Mouse (Mus musculus): Measurements from ENCODE around the gene Itgb5. TPM values are rescaled to one million over a fixed set of nuclear protein-coding genes. Genes with fewer than 3 reads are reported as not detected.
A peak's percentile ranks its signal among the peaks of the same experiment; 100 is the strongest.

Gene Itgb5
- polyA plus RNA-seq (2017; shearing (Covaris generic)), result 1 to 10 TPM in 1 of 2 experiments, under 1 TPM in 1; 0.47 to 1.2 TPM

DNA sequence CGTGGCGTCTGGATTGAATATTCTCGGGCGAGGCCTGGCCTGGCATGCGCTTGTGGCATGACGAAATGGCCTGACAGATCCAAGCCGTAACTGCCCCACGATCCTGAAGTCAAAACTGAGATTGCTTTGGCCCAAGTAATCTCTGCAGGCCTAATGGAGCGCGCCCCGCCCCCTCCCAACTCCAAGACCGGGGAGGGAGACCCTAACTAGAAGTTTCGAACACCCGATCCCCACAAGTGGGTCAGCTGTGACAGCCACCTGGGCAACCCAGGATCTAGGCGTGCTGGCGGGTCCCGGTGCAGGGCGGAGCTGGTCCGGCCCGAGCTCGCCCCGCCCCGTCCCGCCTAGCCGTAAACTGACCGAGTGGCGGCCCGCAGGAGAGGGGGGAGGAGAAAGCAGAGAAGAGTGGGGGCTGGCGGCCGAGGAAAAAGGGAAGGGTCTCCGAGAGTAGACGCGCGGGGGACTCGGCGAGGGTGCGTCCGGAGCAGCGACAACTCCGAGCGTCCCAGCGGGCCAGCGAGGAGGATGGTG is at the start of gene Itgb5:
Gene Itgb5, plus strand, starts transcription at position 365 of the 531 bp plus-strand sequence.
- ATAC-seq, result no peak

DNA sequence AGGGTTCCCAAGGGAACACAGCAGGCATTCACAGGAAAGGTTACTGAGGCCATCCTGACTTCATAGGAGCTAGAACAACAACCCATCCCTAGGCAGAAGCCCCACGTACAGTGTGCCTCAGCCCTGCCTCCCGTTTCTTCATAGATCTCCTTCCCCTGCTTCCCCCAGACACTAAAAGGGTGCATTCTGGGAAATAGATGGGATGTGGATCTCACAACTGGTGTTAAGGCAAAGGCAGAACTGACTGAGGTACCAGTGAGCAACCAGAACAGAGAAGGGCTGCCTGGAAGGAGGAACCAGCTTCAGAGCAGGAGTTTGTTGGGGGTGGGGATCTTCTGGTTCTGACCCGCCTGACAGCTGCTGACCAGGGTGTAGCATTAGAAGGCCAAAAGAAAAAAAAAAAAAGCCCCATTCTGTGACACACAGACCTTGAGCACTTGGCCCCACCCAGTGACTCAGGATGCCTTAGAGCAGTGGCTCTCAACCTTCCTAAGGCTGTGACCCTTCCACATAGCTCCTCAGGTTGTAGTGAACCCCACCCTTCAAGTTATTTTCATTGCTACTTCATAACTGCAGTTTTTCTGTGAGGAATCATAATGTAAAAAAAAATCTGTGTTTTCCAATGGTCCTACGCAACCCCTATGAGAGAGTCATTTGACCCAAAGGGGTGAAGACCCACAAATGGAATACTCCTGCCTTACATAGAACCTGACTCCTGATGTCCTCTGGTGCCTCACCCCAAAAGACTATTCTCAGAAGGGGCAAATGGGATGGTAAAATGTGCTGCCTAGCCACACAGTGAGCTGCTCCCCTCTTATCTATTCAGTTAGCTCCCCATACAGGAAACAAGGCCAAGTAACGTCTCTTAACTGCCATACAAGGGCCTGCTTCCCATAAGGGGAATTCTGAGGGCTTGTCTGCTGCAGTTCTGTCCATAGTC is 47.4 kb upstream of the Itgb5 start:
- ATAC-seq, result no peak

- no peak for ATAC-seq
Measured at GRCm38 (mm10) chr16:33782729-33783091, 46.8 kb upstream of the Itgb5 start.

DNA sequence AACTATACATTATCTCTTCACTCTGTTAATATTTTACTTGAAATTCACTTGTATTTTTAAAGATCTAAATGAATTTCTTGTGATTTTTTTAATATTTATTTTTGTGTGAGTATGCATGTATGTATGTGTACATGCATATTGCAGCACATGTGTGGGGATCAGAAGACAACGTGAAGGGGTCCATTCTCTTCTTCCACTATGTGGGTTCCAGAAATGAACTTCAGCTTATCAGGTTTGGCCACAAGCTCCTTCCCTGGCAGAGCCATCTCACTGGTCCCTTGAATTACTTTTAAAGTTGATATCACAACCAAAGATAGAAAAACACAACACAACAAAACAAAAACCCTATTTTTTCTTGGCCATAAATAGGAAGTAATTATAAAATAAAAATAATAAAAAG is 44.9 kb upstream of the Itgb5 start:
- ATAC-seq, result no peak

GRCm38 (mm10) chr16:33785092-33785704 is 44.3 kb upstream of the Itgb5 start:
- peak; percentile 89 for ATAC-seq

DNA sequence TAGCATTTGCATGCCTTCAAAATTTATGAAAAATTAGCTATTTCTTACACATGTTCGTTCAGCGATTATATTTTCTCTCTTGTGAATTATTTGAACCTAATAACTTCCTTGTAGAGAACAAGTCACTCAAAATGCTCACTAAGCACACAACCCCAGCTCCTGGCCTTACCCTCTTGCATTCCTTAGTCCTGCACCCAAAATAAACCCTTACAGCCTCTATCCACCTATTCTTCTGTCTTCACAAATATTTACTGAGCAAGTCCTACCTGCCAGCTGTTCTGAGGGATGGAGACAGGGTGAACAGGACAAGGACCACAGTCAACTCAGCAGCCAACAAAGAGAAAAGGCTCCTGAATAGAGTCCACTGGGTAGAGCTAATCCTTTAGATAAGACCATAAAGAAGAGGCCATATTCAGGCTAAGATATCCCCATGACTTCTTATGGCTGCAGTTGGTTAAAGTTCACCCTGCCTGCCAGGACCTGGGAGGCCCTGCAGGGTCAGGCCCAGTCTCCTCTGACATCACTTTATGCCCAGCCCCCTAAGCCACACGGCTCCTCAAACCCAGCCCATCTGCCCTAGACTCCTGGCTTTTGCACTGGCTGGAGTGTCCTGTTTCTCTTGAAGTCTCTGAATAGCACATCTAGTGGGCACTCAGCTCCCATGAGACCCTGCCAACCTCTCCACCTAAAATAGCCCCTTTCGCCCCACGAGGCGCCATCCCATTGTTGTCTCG is 42.6 kb upstream of the Itgb5 start:
- ATAC-seq, result no peak

DNA sequence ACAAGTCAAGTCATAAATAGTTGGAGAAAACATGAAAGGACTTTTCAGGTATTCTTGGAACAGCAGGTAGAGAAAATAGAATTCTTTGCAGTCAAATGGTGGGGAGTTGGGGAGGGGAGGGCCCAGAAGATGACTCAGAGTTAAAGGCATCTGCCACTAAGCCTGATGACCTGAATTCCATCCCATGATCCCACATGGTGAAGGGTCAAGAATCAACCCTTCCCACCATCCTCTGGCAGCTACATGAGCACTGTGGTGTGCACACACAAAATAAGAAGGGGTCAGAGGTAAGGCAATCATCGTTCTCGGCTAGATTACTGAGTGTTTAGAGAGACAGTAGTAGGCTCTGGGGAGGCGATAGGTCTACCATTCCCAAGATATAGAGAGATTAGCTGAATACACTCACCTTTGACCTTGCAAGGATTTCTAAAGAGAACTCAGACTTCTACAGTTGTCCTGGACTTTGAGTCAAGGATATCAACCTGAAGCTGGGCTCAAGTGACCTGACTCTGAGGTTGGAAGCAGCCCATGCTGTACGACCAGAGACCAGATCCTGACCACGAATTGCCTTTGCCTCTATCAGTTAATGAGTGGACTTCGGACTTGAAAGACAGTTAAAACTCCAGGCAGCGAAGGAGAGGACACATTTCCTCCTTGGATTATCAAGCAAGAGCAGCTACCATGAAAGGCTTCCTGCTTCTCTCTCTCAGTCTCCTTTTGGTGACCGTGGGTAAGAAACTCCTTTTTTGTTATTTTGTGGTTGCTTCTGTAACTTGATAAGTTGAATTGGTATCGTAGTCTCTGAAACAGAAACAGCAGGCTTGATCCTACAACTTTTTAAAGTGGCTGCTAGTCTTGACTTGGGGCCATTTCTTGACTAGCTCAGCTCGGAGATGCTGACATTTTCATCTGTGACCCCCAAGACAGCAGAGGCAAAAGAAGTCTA is 35.3 kb upstream of the Itgb5 start, which contains the start of gene Muc13:
Gene Muc13, plus strand, starts transcription at position 192 of the 946 bp plus-strand sequence.
- ATAC-seq, result no peak

- ATAC-seq, result no peak
Measured at GRCm38 (mm10) chr16:33795106-33795505, 34.4 kb upstream of the Itgb5 start.

DNA sequence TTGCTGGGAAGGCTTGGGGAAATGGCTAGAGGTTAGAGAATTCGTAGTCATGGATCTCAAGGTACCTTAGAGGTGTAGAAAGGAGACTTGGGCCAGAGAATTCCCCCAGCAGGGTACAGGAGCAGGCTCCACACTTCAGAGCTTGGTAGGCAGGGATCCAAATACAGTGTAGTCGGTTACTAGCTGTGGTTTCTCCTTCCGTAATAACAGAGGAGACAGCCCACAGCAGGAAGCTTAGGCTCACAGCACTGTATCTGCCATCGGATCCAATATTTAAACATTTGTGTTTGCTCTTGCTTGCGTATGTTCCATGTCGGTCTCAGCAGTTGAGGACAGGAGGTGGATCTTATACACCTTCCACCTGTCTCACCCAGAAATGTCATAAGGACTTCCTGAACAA is 33.6 kb upstream of the Itgb5 start:
- ATAC-seq, result peak; percentile 41

GRCm38 (mm10) chr16:33796756-33797155 is 32.7 kb upstream of the Itgb5 start:
- no peak for ATAC-seq

DNA sequence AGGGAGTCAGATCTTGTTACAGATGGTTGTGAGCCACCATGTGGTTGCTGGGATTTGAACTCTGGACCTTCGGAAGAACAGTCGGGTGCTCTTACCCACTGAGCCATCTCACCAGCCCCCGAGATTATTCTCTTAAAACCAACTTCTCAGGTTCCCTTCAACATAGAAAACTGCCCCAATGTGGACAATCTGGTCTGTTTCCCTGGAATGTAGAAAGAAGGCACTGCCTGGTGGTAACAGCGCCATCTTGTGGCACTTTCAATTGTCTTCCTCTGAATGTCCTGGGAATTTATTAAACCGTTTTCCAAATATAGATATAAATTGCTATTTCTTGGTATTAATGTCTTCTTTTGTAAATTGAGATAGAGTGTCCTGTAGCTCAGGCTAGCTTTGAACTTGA is 31.6 kb upstream of the Itgb5 start:
- no peak for ATAC-seq

GRCm38 (mm10) chr16:33810002-33810401 is 19.5 kb upstream of the Itgb5 start:
- ATAC-seq, result no peak

- ATAC-seq, result no peak
Measured at GRCm38 (mm10) chr16:33818413-33819165, 10.9 kb upstream of the Itgb5 start.

GRCm38 (mm10) chr16:33820269-33821178 is 8.9 kb upstream of the Itgb5 start:
- ATAC-seq, result peak; percentile 74

DNA sequence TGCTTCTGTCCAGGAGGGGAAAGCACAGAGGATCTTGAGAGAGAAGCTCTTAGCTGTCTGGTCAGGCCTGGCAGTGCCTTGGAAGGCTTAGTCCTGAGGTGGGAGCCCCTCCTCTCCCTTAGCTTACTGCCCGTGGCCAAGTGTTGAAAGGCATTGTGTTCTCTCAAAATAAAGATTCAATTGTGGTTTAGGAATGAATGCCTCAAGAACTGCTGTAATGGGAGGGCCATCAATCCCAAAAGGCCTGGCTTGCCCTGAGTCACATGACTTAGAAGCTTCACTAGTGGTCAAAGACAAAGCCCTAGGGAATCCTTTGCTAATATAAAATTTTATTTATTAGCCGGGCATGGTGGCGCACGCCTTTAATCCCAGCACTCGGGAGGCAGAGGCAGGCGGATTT is 4.9 kb upstream of the Itgb5 start:
- ATAC-seq, result no peak

- no peak for ATAC-seq
Measured at GRCm38 (mm10) chr16:33828496-33828895, 969 bp upstream of the Itgb5 start.

DNA sequence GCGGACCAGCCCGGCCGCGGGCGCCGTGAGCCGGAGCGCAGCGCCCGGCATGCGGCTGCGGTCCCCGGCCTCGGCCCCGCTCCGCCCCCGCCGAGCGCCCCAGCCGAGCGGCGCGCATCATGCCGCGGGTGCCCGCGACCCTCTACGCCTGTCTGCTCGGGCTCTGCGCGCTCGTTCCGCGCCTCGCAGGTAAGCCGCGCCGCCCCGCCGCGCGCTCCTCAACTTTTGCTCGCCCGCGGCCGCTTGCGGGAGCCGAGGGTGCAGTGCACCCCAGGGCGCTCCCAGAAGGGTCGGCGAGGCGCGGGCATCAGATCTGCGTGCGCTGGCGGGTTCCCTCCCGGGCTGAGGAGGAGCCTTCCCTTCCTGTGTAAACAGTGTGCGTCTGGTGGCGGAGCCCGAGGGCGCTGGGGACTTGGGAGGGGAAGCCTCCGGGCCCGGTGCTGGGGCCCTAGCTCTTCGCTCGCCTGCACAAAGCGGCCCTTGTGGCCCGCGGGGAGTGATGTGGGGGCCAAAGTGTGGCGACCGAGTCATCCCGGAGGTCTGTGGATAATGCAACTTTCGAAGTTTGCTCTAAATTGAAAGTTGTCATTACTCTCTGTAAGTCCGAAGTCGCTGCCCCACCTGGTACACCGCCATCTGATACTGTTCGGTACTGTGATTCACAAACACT is 512 bp downstream of the Itgb5 start:
- ATAC-seq, result peak; percentile 46

DNA sequence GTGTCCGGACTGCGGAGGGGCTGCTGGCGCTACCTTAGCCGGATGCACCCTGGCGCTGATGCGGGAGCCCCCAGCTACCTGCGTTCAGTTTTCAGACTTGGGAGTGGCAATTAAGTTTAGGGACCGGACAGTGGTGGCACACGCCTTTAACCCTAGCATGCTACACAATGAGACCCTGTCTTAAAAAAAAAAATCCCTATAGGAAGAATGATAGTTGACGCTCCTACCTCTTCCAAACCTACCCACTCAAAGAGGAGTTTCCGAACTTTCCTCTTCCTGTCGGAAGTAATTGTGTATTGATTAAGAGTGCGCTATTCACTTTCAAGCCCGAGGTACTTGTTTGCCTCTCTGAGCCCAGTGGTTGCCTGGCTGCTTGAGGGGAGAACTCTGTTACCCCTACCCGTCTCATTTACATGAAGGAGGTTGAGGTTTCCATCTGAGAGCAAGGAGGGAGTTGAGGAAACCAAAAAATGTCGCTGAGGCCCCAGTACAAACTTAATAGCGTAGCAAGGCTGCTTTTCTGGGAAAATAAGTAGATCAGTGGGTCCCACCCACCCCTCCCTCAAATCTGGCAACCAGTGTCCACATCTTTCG is 1.1 kb downstream of the Itgb5 start:
- no peak for ATAC-seq

- no peak for ATAC-seq
Measured at GRCm38 (mm10) chr16:33832057-33832456, 2.6 kb downstream of the Itgb5 start.

Measured in CD4-positive, CD25-positive, alpha-beta regulatory T cell, adult 4 months (primary cell).